Mouse (Mus musculus) limb, embryonic 14.5 days (tissue): ENCODE measurements around the gene Huwe1. TPM values are rescaled to one million over a fixed set of nuclear protein-coding genes. Genes with fewer than 3 reads are reported as not detected.

Experiments used
- ATAC-seq: fragments of 200-750 bp; cut with Nextera tagmentation; 2 replicates; pipeline ENCODE4 v1.8.0; 2017; ENCODE audit warnings: low read depth, moderate number of reproducible peaks, moderate TSS enrichment; ENCODE audit not compliant: low FRiP score
- DNase-seq: peaks from one replicate; pipeline ENCODE4 v3.0.0-alpha.2; 2015; ENCODE audit warnings: low spot score
- H3K27ac ChIP-seq: fragments of 300-500 bp; sonication (generic); replicated peaks from 2 replicates; pipeline ENCODE4 v1.5.1; 2014; ENCODE audit warnings: low read depth, mild to moderate bottlenecking, low read length, moderate library complexity, mixed read lengths
- H3K27me3 ChIP-seq: fragments of 300-500 bp; sonication (generic); 2 replicates; pipeline ENCODE4 v1.6.1; 2014; ENCODE audit warnings: low read length, mixed read lengths; ENCODE audit not compliant: control insufficient read depth, insufficient read depth
- H3K36me3 ChIP-seq: fragments of 300-500 bp; sonication (generic); 2 replicates; pipeline ENCODE4 v1.6.1; 2014; ENCODE audit warnings: mild to moderate bottlenecking, low read length, moderate library complexity, mixed read lengths; ENCODE audit not compliant: control insufficient read depth, insufficient read depth
- H3K4me1 ChIP-seq: fragments of 300-500 bp; sonication (generic); 2 replicates; pipeline ENCODE4 v1.6.1; 2014; ENCODE audit warnings: antibody characterized with exemption, low read length, mixed read lengths; ENCODE audit not compliant: control insufficient read depth, insufficient read depth
- H3K4me2 ChIP-seq: fragments of 300-500 bp; sonication (generic); replicated peaks from 2 replicates; pipeline ENCODE4 v1.6.1; 2014; ENCODE audit warnings: low read depth, mild to moderate bottlenecking, low read length, moderate library complexity; ENCODE audit not compliant: severe bottlenecking
- H3K4me3 ChIP-seq: fragments of 300-500 bp; sonication (generic); replicated peaks from 2 replicates; pipeline ENCODE4 v1.5.1; 2014; ENCODE audit warnings: low read length
- H3K9ac ChIP-seq: fragments of 300-500 bp; sonication (generic); 2 replicates; pipeline ENCODE4 v1.6.1; 2014; ENCODE audit warnings: mild to moderate bottlenecking, low read depth, low read length, moderate library complexity; ENCODE audit not compliant: severe bottlenecking
- H3K9me3 ChIP-seq: fragments of 300-500 bp; sonication (generic); 2 replicates; pipeline ENCODE4 v1.6.1; 2016; ENCODE audit warnings: low read length; ENCODE audit not compliant: control insufficient read depth
- POLR2A ChIP-seq: fragments of 200-500 bp; IDR thresholded peaks from 2 replicates; pipeline ENCODE4 v1.8.0; 2012; ENCODE audit warnings: inconsistent platforms, mild to moderate bottlenecking, moderate library complexity, borderline replicate concordance; ENCODE audit not compliant: insufficient read depth, insufficient read length; ENCODE audit errors: extremely low read depth
- WGBS: fragments of 180-500 bp; shearing (Covaris S2); extraction: QIAGEN DNeasy Blood & Tissue Kit; methylation state at CpG from one replicate; pipeline ENCODE4 v1.1.7; 2014; 5-methylcytosine and 5-hydroxymethylcytosine counted together
- polyA plus RNA-seq, 2 experiments: library from polyadenylated mRNA; depleted of rRNA in 1 of 2; stranded (reverse) in 1 of 2; unstranded in 1 of 2; fragments of >200 nt; fragmentation: Nextera tagmentation in 1 of 2; extraction: Ambion mirVana in 1 of 2; gene quantifications; 2 replicates each; pipeline versions ENCODE4 v1.2.1 to v1.2.3; 2012 to 2014

The Huwe1 gene
- polyA plus RNA-seq, 2 experiments, result 53.5 to 112 TPM

DNA sequence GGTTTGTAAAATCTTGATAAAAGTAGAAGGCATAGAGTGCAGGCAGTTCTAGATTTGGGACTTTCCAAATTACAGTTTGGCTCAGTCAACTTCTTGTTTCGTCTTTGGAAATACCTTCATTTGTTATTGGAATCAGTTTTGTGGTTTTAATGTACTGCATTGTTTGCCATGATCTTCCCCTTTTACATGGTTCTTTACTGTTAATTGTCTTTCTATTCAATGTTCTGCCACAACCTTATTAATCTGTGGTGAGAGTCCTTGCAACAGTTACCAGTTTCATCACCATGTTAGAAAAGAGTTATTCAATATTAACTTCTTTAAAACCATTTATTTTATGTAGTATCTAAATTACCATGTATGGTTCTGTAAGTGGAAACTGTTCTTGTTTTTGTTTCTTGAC is 13.0 kb downstream of the Huwe1 start:
- no peak overlapping the region for H3K4me2 ChIP-seq
- no peaks in the 10 kb centered on the region for H3K9me3 ChIP-seq
- WGBS, result 89% methylated on average over 1 of the region's 1 CpGs
- H3K27me3 ChIP-seq, result no peaks in the 10 kb centered on the region
- no peaks in the 10 kb centered on the region for H3K4me1 ChIP-seq
- no peak overlapping the region for H3K27ac ChIP-seq
- no peak overlapping the region for H3K9ac ChIP-seq
- peaks cover 3% of the 10 kb centered on the region for H3K36me3 ChIP-seq
- DNase-seq (no peak), ATAC-seq (no peak)
- no peak for TF ChIP-seq POLR2A
- no peak overlapping the region for H3K4me3 ChIP-seq

DNA sequence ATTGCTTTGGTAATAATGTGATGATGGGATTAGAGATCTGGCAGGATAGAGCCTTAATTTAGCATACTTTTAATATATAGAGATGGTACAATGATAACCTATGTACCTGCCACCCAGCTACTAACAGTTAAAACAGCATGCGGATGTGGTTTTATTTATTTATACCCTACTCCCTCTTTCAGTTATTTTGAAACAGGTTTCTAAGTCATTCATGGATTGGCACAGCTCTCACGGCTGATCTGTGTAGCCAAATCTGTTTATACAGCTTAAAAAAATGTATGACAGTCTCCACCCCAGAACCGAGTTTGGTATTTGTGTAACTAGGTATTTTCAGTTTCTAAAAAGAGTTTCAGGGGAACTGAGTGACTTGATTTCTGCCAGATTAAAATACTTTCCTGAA is 17.1 kb downstream of the Huwe1 start:
- H3K27ac ChIP-seq, result no peak overlapping the region
- no peak overlapping the region for H3K4me2 ChIP-seq
- H3K36me3 ChIP-seq, result peaks cover 3% of the 10 kb centered on the region; the same call in 1 of the 2 replicates
- ATAC-seq (no peak), DNase-seq (no peak)
- 83% methylated on average over 3 of the region's 3 CpGs for WGBS
- no peak overlapping the region for H3K9ac ChIP-seq
- H3K4me3 ChIP-seq, result no peak overlapping the region
- no peaks in the 10 kb centered on the region for H3K27me3 ChIP-seq
- TF ChIP-seq POLR2A, result no peak
- no peaks in the 10 kb centered on the region for H3K9me3 ChIP-seq
- no peaks in the 10 kb centered on the region for H3K4me1 ChIP-seq

DNA sequence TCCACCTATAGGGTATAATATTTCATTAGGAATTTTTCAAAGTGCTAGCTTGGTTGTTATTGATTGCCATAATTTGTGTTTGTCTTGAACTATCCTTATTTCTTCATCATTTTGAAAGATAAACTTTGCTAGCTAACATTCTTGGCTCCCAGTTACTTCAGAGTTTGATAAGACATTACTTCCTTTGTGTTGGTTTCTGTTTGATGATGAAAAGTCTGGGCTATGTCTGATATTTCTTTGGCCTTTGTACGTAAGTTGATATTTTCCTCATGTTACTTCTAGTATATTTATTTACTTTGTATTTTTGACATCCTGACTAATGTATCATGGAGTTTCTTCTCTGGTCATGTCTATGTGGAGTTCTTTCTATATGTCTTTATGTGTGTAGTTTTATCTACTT is 28.4 kb downstream of the Huwe1 start:
- TF ChIP-seq POLR2A, result no peak
- H3K4me1 ChIP-seq, result no peaks in the 10 kb centered on the region
- no peak overlapping the region for H3K4me3 ChIP-seq
- H3K4me2 ChIP-seq, result no peak overlapping the region
- H3K9me3 ChIP-seq, result no peaks in the 10 kb centered on the region
- ATAC-seq, result no peak
- DNase-seq, result no peak
- H3K36me3 ChIP-seq, result no peaks in the 10 kb centered on the region
- no peak overlapping the region for H3K9ac ChIP-seq
- WGBS, result 93% methylated on average over 1 of the region's 1 CpGs
- no peaks in the 10 kb centered on the region for H3K27me3 ChIP-seq
- H3K27ac ChIP-seq, result no peak overlapping the region

DNA sequence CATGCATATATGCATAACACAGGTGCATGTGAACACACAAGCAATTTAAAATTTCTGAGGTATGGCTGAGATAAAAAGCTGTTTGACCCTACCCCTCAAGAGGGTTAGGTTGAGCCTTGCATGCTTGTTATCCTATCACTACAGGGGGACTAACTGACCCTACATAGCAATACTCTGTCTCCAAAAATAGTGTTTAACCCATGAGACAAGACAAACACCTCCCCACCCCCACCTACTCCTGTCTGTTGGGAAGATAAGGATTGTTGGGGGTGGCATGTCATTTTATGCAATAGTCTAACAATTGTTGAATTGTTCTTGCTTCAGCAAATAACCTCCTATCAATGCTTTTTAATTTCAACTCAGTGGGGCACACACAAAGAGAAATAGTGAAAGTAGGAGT is 30.7 kb downstream of the Huwe1 start:
- H3K4me1 ChIP-seq, result no peaks in the 10 kb centered on the region
- H3K36me3 ChIP-seq, result no peaks in the 10 kb centered on the region
- no peak overlapping the region for H3K4me3 ChIP-seq
- H3K9me3 ChIP-seq, result no peaks in the 10 kb centered on the region
- no peak overlapping the region for H3K27ac ChIP-seq
- ATAC-seq (no peak), DNase-seq (no peak)
- H3K27me3 ChIP-seq, result no peaks in the 10 kb centered on the region
- no peak overlapping the region for H3K4me2 ChIP-seq
- H3K9ac ChIP-seq, result no peak overlapping the region
- no peak for TF ChIP-seq POLR2A

DNA sequence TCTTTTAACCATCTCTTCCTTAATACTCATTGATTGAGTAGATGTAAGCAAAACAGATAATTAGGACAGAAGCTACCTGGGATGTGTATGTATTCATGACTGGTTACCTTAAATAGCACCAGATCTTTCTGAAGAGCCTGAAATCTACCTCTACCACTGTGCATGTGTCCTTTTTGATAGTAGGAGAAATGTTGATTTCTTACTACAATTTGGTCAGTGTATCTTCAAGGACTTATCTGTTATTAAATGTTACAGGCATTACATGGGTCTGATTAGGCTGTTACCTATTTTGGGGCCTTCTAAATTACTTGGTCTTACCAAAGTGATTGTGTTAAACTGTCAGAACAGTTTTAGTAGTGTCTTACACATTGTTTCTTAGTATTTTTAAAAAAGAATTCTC is 32.4 kb downstream of the Huwe1 start:
- Histone ChIP-seq H3K4me1 (no peaks in the 10 kb centered on the region), H3K4me3 (no peak overlapping the region)
- no peak for TF ChIP-seq POLR2A

DNA sequence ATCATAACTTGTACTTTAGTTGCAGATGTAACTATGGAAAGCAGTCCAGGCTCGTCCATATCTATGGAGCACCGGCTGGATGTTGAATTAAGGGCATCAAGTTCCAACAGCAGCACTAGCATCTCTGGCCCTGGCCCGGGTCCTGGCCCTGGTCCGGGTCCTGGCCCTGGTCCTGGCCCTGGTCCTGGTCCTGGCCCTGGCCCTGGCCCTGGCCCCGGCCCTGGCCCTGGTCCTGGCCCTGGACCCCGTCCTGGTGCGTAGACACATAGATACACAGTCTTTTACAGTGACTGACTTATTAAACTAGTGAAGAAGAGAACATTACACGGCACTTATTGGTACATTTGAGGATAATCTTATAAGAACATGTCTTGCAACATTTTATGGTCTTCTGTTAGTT is 58.8 kb downstream of the Huwe1 start:
- Histone ChIP-seq H3K4me1 (no peaks in the 10 kb centered on the region), H3K9ac (no peak overlapping the region), H3K4me3 (no peak overlapping the region), H3K27ac (no peak overlapping the region), H3K9me3 (no peaks in the 10 kb centered on the region), H3K4me2 (no peak overlapping the region), H3K36me3 (peaks cover 40% of the 10 kb centered on the region), H3K27me3 (no peaks in the 10 kb centered on the region; the same call in 1 of the 2 replicates)
- ATAC-seq (no peak), DNase-seq (no peak)
- 93% methylated on average over 8 of the region's 8 CpGs for WGBS
- no peak for TF ChIP-seq POLR2A

More for the DNA sequence above, 32.4 kb downstream of the Huwe1 start:
- no peak overlapping the region for H3K9ac ChIP-seq
- DNase-seq, result no peak
- H3K36me3 ChIP-seq, result no peaks in the 10 kb centered on the region
- ATAC-seq, result no peak
- H3K27ac ChIP-seq, result no peak overlapping the region
- no peak overlapping the region for H3K4me2 ChIP-seq
- H3K9me3 ChIP-seq, result no peaks in the 10 kb centered on the region
- no peaks in the 10 kb centered on the region for H3K27me3 ChIP-seq
